Mouse (Mus musculus) c-Kit-positive CD71-positive TER-119-positive erythroid progenitor cells, embryonic 14.5 days (primary cell): ENCODE data around the gene Fgfr2.

Experiments used
- DNase-seq: peaks from one replicate; pipeline ENCODE4 v3.0.0-alpha.2; 2013; ENCODE audit warnings: low spot score

Gene Fgfr2

GRCm38 (mm10) chr7:130946303-130946702 lies 2176.8 kb downstream of the Fgfr2 start:
- no peak for DNase-seq

GRCm38 (mm10) chr7:130945730-130946129 lies 2177.4 kb downstream of the Fgfr2 start:
- no peak for DNase-seq

GRCm38 (mm10) chr7:130944766-130945475 lies 2178.2 kb downstream of the Fgfr2 start:
- no peak for DNase-seq

GRCm38 (mm10) chr7:130943280-130943895 lies 2179.8 kb downstream of the Fgfr2 start:
- no peak for DNase-seq

GRCm38 (mm10) chr7:130940733-130941132 lies 2182.4 kb downstream of the Fgfr2 start:
- no peak for DNase-seq

GRCm38 (mm10) chr7:130938896-130939295 lies 2184.3 kb downstream of the Fgfr2 start:
- no peak for DNase-seq

GRCm38 (mm10) chr7:130938005-130938404 lies 2185.1 kb downstream of the Fgfr2 start:
- no peak for DNase-seq

- DNase-seq, result no peak
These were observed 2185.8 kb downstream of the Fgfr2 start for GRCm38 (mm10) chr7:130937266-130937841.

GRCm38 (mm10) chr7:130936472-130936951 lies 2186.6 kb downstream of the Fgfr2 start:
- no peak for DNase-seq

- DNase-seq, result no peak
These were observed 2187.2 kb downstream of the Fgfr2 start, which contains the start of gene Htra1 for GRCm38 (mm10) chr7:130935793-130936471. Htra1 (plus strand) TSS chr7:130936111.

GRCm38 (mm10) chr7:130935421-130935792 lies 2187.7 kb downstream of the Fgfr2 start:
- DNase-seq, result no peak

- no peak for DNase-seq
These were observed 2188.5 kb downstream of the Fgfr2 start for GRCm38 (mm10) chr7:130934654-130935053.

- no peak for DNase-seq
These were observed 2190.2 kb downstream of the Fgfr2 start for GRCm38 (mm10) chr7:130932921-130933320.

- no peak for DNase-seq
These were observed 2192.7 kb downstream of the Fgfr2 start for GRCm38 (mm10) chr7:130930401-130930800.

GRCm38 (mm10) chr7:130922981-130923731 lies 2200.0 kb downstream of the Fgfr2 start:
- no peak for DNase-seq

GRCm38 (mm10) chr7:130918260-130918659 lies 2204.9 kb downstream of the Fgfr2 start:
- DNase-seq, result no peak

GRCm38 (mm10) chr7:130914693-130915363 lies 2208.3 kb downstream of the Fgfr2 start:
- no peak for DNase-seq

- no peak for DNase-seq
These were observed 2212.3 kb downstream of the Fgfr2 start for GRCm38 (mm10) chr7:130910841-130911240.

- no peak for DNase-seq
These were observed 2218.4 kb downstream of the Fgfr2 start for GRCm38 (mm10) chr7:130904571-130905365.

- DNase-seq, result no peak
These were observed 2219.6 kb downstream of the Fgfr2 start for GRCm38 (mm10) chr7:130903505-130904074.
